Mouse (Mus musculus): Measurements from ENCODE around the gene Mboat2. TPM values are rescaled to one million over a fixed set of nuclear protein-coding genes. Genes with fewer than 3 reads are reported as not detected.

Mboat2 gene
- polyA plus RNA-seq, 1 experiment from 2014 or later, result 72.5 TPM

- Histone ChIP-seq H3K4me3 (no peak overlapping the region), H3K4me1 (0 out of 2 replicates have a peak, but pooled peaks cover 3% of the 10 kb centered on the region), H3K9ac (replicated peaks) (no peak overlapping the region), H3K27ac (replicated peaks) (no peak overlapping the region), H3K27me3 (no peaks in the 10 kb centered on the region), H3K4me2 (replicated peaks) (no peak overlapping the region), H3K36me3 (peaks cover 59% of the 10 kb centered on the region), H3K9me3 (no peaks in the 10 kb centered on the region)
- 83% methylated on average over 5 of the region's 5 CpGs for WGBS
- ATAC-seq (replicated peaks), result no peak
These were observed 154.5 kb downstream of the Mboat2 start for GRCm38 (mm10) chr12:24985226-24985625.

- H3K27me3 ChIP-seq, result no peaks in the 10 kb centered on the region
- H3K27ac ChIP-seq (replicated peaks), result no peak overlapping the region
- H3K4me3 ChIP-seq, result no peak overlapping the region
- peaks cover 87% of the 10 kb centered on the region for H3K36me3 ChIP-seq
- no peak overlapping the region for H3K4me2 ChIP-seq (replicated peaks)
- no peaks in the 10 kb centered on the region for H3K9me3 ChIP-seq
- H3K9ac ChIP-seq (replicated peaks), result no peak overlapping the region
- WGBS, result 94% methylated on average over 4 of the region's 4 CpGs
- no peak for ATAC-seq (replicated peaks)
- no peaks in the 10 kb centered on the region for H3K4me1 ChIP-seq
These were observed 164.7 kb downstream of the Mboat2 start for GRCm38 (mm10) chr12:24995350-24995749.

- no peak for ATAC-seq (replicated peaks)
- Histone ChIP-seq H3K36me3 (peaks cover 85% of the 10 kb centered on the region), H3K27ac (replicated peaks) (no peak overlapping the region), H3K4me1 (no peaks in the 10 kb centered on the region), H3K4me2 (replicated peaks) (no peak overlapping the region), H3K27me3 (no peaks in the 10 kb centered on the region), H3K9me3 (no peaks in the 10 kb centered on the region), H3K4me3 (no peak overlapping the region), H3K9ac (replicated peaks) (no peak overlapping the region)
- 88% methylated on average over 6 of the region's 6 CpGs for WGBS
These were observed 174.7 kb downstream of the Mboat2 start for GRCm38 (mm10) chr12:25005350-25005749.

- Histone ChIP-seq H3K36me3 (peaks cover 88% of the 10 kb centered on the region), H3K9ac (replicated peaks) (no peak overlapping the region), H3K4me2 (replicated peaks) (no peak overlapping the region), H3K27ac (replicated peaks) (no peak overlapping the region), H3K4me1 (no peaks in the 10 kb centered on the region), H3K9me3 (no peaks in the 10 kb centered on the region), H3K4me3 (no peak overlapping the region), H3K27me3 (no peaks in the 10 kb centered on the region)
- 94% methylated on average over 9 of the region's 9 CpGs for WGBS
- no peak for ATAC-seq (replicated peaks)
These were observed 179.3 kb downstream of the Mboat2 start for GRCm38 (mm10) chr12:25009957-25010356.

GRCm38 (mm10) chr12:25010416-25010815, 179.7 kb downstream of the Mboat2 start:
- WGBS, result 86% methylated on average over 1 of the region's 1 CpGs

GRCm38 (mm10) chr12:25011733-25012367, 181.2 kb downstream of the Mboat2 start:
- Histone ChIP-seq H3K27me3 (no peaks in the 10 kb centered on the region), H3K9ac (replicated peaks) (no peak overlapping the region), H3K4me1 (no peaks in the 10 kb centered on the region), H3K27ac (replicated peaks) (no peak overlapping the region), H3K9me3 (no peaks in the 10 kb centered on the region), H3K4me2 (replicated peaks) (no peak overlapping the region), H3K4me3 (no peak overlapping the region), H3K36me3 (peaks cover 90% of the 10 kb centered on the region)
- ATAC-seq (replicated peaks), result no peak
- WGBS, result 78% methylated on average over 15 of the region's 15 CpGs

More at GRCm38 (mm10) chr12:25010416-25010815, 179.7 kb downstream of the Mboat2 start:
- Histone ChIP-seq H3K4me2 (replicated peaks) (no peak overlapping the region), H3K9me3 (no peaks in the 10 kb centered on the region), H3K4me3 (no peak overlapping the region), H3K4me1 (no peaks in the 10 kb centered on the region), H3K36me3 (peaks cover 88% of the 10 kb centered on the region), H3K27me3 (no peaks in the 10 kb centered on the region), H3K9ac (replicated peaks) (no peak overlapping the region), H3K27ac (replicated peaks) (no peak overlapping the region)
- ATAC-seq (replicated peaks), result no peak

GRCm38 (mm10) chr12:25012555-25013540, 182.2 kb downstream of the Mboat2 start:
- Histone ChIP-seq H3K4me3 (no peak overlapping the region), H3K4me2 (replicated peaks) (no peak overlapping the region), H3K9me3 (no peaks in the 10 kb centered on the region), H3K27me3 (no peaks in the 10 kb centered on the region), H3K9ac (replicated peaks) (no peak overlapping the region), H3K36me3 (peaks cover 90% of the 10 kb centered on the region), H3K27ac (replicated peaks) (no peak overlapping the region), H3K4me1 (no peaks in the 10 kb centered on the region)
- no peak for ATAC-seq (replicated peaks)
- 89% methylated on average over 13 of the region's 13 CpGs for WGBS

Other genes starting within 250 kb of the Mboat2 start
- 16.6 and 17.7 TPM in 2 replicates for gene Klf11, start 179.6 kb upstream of the Mboat2 start, polyA plus RNA-seq (2015; fragmentation: Nextera tagmentation; extraction: Ambion mirVana)
- 2.1 TPM in 2 replicates for gene Cys1, start 149.1 kb upstream of the Mboat2 start, polyA plus RNA-seq (2015; fragmentation: Nextera tagmentation; extraction: Ambion mirVana)
- gene Rrm2, start 122.6 kb upstream of the Mboat2 start, polyA plus RNA-seq (2015; fragmentation: Nextera tagmentation; extraction: Ambion mirVana), result 180 and 182 TPM in 2 replicates
- 141 and 143 TPM in 2 replicates for gene Kidins220, start 144.0 kb downstream of the Mboat2 start, polyA plus RNA-seq (2015; fragmentation: Nextera tagmentation; extraction: Ambion mirVana)